Mouse (Mus musculus): ENCODE measurements around the gene Crip1. TPM values are rescaled to one million over a fixed set of nuclear protein-coding genes. Genes with fewer than 3 reads are reported as not detected.

Crip1 gene
- total and polyA plus RNA-seq, 3 experiments: 282 to 438 TPM; not detected in 1

- H3K79me2 ChIP-seq (ENCODE audit: control insufficient read depth, insufficient read depth, low read length, poor library complexity): peaks cover 2% of the 10 kb centered on the region; the same call in 1 of the 2 replicates
- H3K36me3 ChIP-seq (ENCODE audit: control insufficient read depth in 1 of 2, insufficient read depth in 2 of 2, low read length in 2 of 2): peaks cover 0 to 13% of the 10 kb centered on the region in 2 experiments; a peak in 2 of 4 replicates
- no peak overlapping the region for H3K27ac ChIP-seq (ENCODE audit: control insufficient read depth, low read depth, low read length)
- H3K9ac ChIP-seq (ENCODE audit: control insufficient read depth, low read depth, low read length, poor library complexity, severe bottlenecking): no peak overlapping the region
- H3K4me1 ChIP-seq (ENCODE audit: control insufficient read depth in 1 of 2, insufficient read depth in 2 of 2, low read length in 2 of 2): peaks cover 2 to 28% of the 10 kb centered on the region in 2 experiments; a peak in 3 of 4 replicates
- DNase-seq (ENCODE audit: low read depth, low spot score): no peak
- no peak for TF ChIP-seq ZMIZ1 (IDR thresholded peaks at IDR 0.05; ENCODE audit: low read depth, low read length)
- TF ChIP-seq MAFK (IDR thresholded peaks at IDR 0.05; ENCODE audit: borderline replicate concordance, low read depth, low read length): no peak
- no peak for TF ChIP-seq ELF1 (IDR thresholded peaks at IDR 0.05; ENCODE audit: low read depth, low read length)
- TF ChIP-seq CTCF (IDR thresholded peaks at IDR 0.05 in 2 of 3, conservative IDR thresholded peaks at IDR 0.05 in 1 of 3; ENCODE audit: control insufficient read depth in 1 of 3, insufficient read depth in 1 of 3, low read depth in 2 of 3, low read length in 3 of 3, poor library complexity in 1 of 3, severe bottlenecking in 1 of 3): 0 out of 6 replicates have a peak, but pooled peaks of 1 of the 3 experiments have one; percentile 1
- H3K4me3 ChIP-seq (ENCODE audit: control insufficient read depth in 1 of 2, insufficient read depth in 1 of 2, low read depth in 2 of 2, low read length in 2 of 2): no peak overlapping the region
- no peaks in the 10 kb centered on the region for H3K9me3 ChIP-seq (replicated peaks; ENCODE audit: insufficient read depth, low read length)
- H3K27me3 ChIP-seq (ENCODE audit: control insufficient read depth in 1 of 2, insufficient read depth in 2 of 2, low read length in 2 of 2): no peaks in the 10 kb centered on the region
Observed at GRCm38 (mm10) chr12:113143164-113143563, 3.0 kb upstream of the Crip1 start.

GRCm38 (mm10) chr12:113144001-113144756, 1.9 kb upstream of the Crip1 start:
- H3K4me3 ChIP-seq (ENCODE audit: control insufficient read depth in 1 of 2, insufficient read depth in 1 of 2, low read depth in 2 of 2, low read length in 2 of 2): no peak overlapping the region
- DNase-seq (ENCODE audit: low read depth, low spot score): peak; percentile 74
- peaks cover 2% of the 10 kb centered on the region; the same call in 1 of the 2 replicates for H3K79me2 ChIP-seq (ENCODE audit: control insufficient read depth, insufficient read depth, low read length, poor library complexity)
- H3K4me1 ChIP-seq (ENCODE audit: control insufficient read depth in 1 of 2, insufficient read depth in 2 of 2, low read length in 2 of 2): peaks cover 9 to 36% of the 10 kb centered on the region in 2 experiments; a peak in 3 of 4 replicates
- H3K36me3 ChIP-seq (ENCODE audit: control insufficient read depth in 1 of 2, insufficient read depth in 2 of 2, low read length in 2 of 2): peaks cover 0 to 18% of the 10 kb centered on the region in 2 experiments; a peak in 2 of 4 replicates
- no peaks in the 10 kb centered on the region for H3K9me3 ChIP-seq (replicated peaks; ENCODE audit: insufficient read depth, low read length)
- H3K27me3 ChIP-seq (ENCODE audit: control insufficient read depth in 1 of 2, insufficient read depth in 2 of 2, low read length in 2 of 2): no peaks in the 10 kb centered on the region
- no peak for TF ChIP-seq TCF12 (IDR thresholded peaks at IDR 0.05; ENCODE audit: low read depth, low read length)
- TF ChIP-seq GATA1 (IDR thresholded peaks at IDR 0.05; ENCODE audit: low read depth, low read length): 0 out of 2 replicates have a peak, but pooled peaks have one; percentile 17
- TF ChIP-seq JUND (IDR thresholded peaks at IDR 0.05; ENCODE audit: low read depth, low read length): no peak
- no peak; a peak in 1 of 4 replicates for TF ChIP-seq POLR2A (IDR thresholded peaks at IDR 0.05; ENCODE audit: control insufficient read depth in 1 of 2, insufficient read depth in 1 of 2, low read depth in 1 of 2, low read length in 2 of 2, poor library complexity in 1 of 2)
- no peak for TF ChIP-seq POLR2AphosphoS5 (IDR thresholded peaks at IDR 0.05; ENCODE audit: borderline replicate concordance, low read depth, low read length)
- no peak for TF ChIP-seq BHLHE40 (IDR thresholded peaks at IDR 0.05; ENCODE audit: borderline replicate concordance, low read depth, low read length)
- TF ChIP-seq CTCF (IDR thresholded peaks at IDR 0.05 in 2 of 3, conservative IDR thresholded peaks at IDR 0.05 in 1 of 3; ENCODE audit: control insufficient read depth in 1 of 3, insufficient read depth in 1 of 3, low read depth in 2 of 3, low read length in 3 of 3, poor library complexity in 1 of 3, severe bottlenecking in 1 of 3): peak in 2 of 3 experiments; percentile 94 to 100; a peak in 4 of 6 replicates
- TF ChIP-seq ETS1 (IDR thresholded peaks at IDR 0.05; ENCODE audit: low read depth, low read length): no peak
- no peak for TF ChIP-seq POLR2AphosphoS2 (IDR thresholded peaks at IDR 0.05; ENCODE audit: low read length)
- TF ChIP-seq ZMIZ1 (IDR thresholded peaks at IDR 0.05; ENCODE audit: low read depth, low read length): no peak
- no peak for TF ChIP-seq MYB (IDR thresholded peaks at IDR 0.05; ENCODE audit: low read depth, low read length)
- TF ChIP-seq ZKSCAN1 (IDR thresholded peaks at IDR 0.05; ENCODE audit: low read depth, low read length): no peak
- no peak for TF ChIP-seq ZNF384 (IDR thresholded peaks at IDR 0.05; ENCODE audit: low read depth, low read length)
- no peak for TF ChIP-seq E2F4 (IDR thresholded peaks at IDR 0.05; ENCODE audit: borderline replicate concordance, low read depth, low read length)
- TF ChIP-seq MEF2A (IDR thresholded peaks at IDR 0.05; ENCODE audit: extremely low read depth, insufficient replicate concordance, low read depth, low read length, poor library complexity, severe bottlenecking): no peak
- no peak for TF ChIP-seq UBTF (IDR thresholded peaks at IDR 0.05; ENCODE audit: borderline replicate concordance, insufficient read depth, low read depth, low read length)
- TF ChIP-seq NELFE (IDR thresholded peaks at IDR 0.05; ENCODE audit: low read depth, low read length): no peak
- TF ChIP-seq KAT2A (conservative IDR thresholded peaks at IDR 0.05; ENCODE audit: low read depth, low read length): no peak
- no peak for TF ChIP-seq NRF1 (IDR thresholded peaks at IDR 0.05; ENCODE audit: insufficient read depth, low read depth, low read length, poor library complexity, severe bottlenecking)
- TF ChIP-seq RCOR1 (IDR thresholded peaks at IDR 0.05; ENCODE audit: low read depth, low read length): no peak
- no peak for TF ChIP-seq TBP (IDR thresholded peaks at IDR 0.05; ENCODE audit: low read depth, low read length)
- TF ChIP-seq SMC3 (IDR thresholded peaks at IDR 0.05; ENCODE audit: low read depth, low read length): peak; percentile 43; the same call in 1 of the 2 replicates
- no peak for TF ChIP-seq MAZ (IDR thresholded peaks at IDR 0.05; ENCODE audit: low read depth, low read length)
- TF ChIP-seq ELF1 (IDR thresholded peaks at IDR 0.05; ENCODE audit: low read depth, low read length): no peak
- H3K27ac ChIP-seq (ENCODE audit: control insufficient read depth, low read depth, low read length): no peak overlapping the region
- no peak overlapping the region for H3K9ac ChIP-seq (ENCODE audit: control insufficient read depth, low read depth, low read length, poor library complexity, severe bottlenecking)
